Mouse (Mus musculus): ENCODE results near the gene Myo10.

GRCm38 (mm10) chr15:25680269-25680818 lies 58.0 kb downstream of the Myo10 start:
- no peak for TF ChIP-seq POLR2A (IDR thresholded peaks at IDR 0.05; ENCODE audit: extremely low read depth, insufficient read depth, low read length)
- TF ChIP-seq CTCF (IDR thresholded peaks at IDR 0.05; ENCODE audit: extremely low read depth, insufficient read depth, low read length), result no peak

All from cortical plate, adult 2 months (tissue).